Mouse (Mus musculus) megakaryocyte, adult 5-6 weeks (primary cell): Measurements from ENCODE around the gene Cyb5d1. TPM values are rescaled to one million over a fixed set of nuclear protein-coding genes. Genes with fewer than 3 reads are reported as not detected.
A peak's percentile ranks its signal among the peaks of the same experiment; 100 is the strongest.

Experiments
- ATAC-seq: 2 replicates; pipeline ENCODE4 v1.8.0; 2016; ENCODE audit warnings: mild to moderate bottlenecking, inconsistent platforms; ENCODE audit not compliant: poor library complexity, severe bottlenecking
- total RNA-seq, 2 experiments: library from RNA; stranded (forward) in 1 of 2; stranded (reverse) in 1 of 2; fragments of 153-499, 151-499 nt in 1 of 2; fragments of 221-1000, 200-1000 nt in 1 of 2; gene quantifications; 2 replicates each; pipeline versions ENCODE4 v1.2.3 to v1.2.4; 2015 to 2017

The Cyb5d1 gene
- total RNA-seq, 2 experiments from 2014 or later, result 15.3 to 28.1 TPM

DNA sequence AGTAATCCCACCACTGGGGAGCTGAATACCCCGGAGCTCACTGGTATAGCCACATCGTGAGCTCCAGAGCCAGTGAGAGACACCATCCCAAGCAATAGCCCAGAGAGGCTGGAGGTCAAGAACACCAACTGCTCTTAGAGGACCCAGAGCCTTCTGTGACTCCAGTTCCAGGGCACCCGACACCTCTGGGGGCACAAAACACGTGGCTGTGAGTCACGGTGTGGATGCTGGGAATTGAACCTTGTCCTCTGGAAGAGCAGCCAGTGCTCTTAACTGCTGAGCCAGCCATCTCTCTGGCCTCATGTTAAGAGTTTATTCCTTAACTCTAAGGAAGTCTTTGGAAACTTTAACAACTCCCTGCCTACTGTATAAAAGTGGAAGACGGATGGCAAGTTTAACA lies 10.5 kb downstream of the Cyb5d1 start:
- no peak for ATAC-seq

DNA sequence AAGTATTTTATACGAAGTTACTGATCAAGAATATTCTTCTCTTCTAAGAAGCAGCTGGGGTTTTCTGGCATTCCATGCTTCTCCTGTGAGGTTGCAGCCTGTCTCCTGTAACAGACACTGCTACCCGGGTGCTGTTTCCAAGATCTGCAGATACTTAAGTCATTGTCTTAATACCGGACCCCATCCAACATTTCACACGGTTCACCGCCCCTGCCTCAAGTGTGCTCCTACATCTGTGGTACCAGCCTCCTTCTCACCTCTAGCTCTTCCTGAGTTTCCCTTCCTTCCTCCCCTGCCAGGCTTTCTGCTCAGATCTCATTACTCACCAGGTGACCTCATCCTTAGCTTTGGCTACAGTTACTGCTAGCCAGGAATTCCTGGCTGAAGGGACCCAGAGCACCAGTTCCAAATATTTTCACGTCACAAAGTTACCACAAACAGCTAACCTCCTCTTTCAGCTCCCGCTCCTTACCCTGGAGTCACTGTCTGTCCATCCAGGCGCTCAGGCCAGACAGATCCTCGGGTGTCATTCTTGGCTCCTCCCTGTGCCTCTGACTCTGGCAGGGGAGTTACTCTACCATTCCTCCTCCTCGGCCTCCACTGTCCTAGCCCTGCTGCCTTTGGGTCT lies 12.8 kb downstream of the Cyb5d1 start:
- no peak for ATAC-seq

DNA sequence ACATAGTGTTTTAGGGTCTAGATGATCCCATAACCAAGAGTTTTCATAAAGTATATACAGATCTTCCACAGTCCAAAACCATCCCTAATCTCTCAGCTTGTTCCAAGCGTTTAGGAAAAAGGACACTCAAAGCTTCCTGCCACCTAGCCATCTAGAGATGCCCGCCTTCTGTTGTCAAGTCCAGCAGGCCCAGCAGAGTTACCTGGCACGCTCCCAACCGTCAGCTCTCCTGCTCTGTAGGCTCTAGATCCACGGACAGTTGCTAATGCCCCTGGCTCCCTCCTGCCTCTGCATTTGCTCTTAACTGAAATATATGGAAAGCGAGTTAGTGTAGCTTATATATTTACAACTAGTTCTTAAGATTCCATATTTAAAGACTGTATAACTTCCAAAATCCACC lies 14.1 kb downstream of the Cyb5d1 start:
- no peak for ATAC-seq

DNA sequence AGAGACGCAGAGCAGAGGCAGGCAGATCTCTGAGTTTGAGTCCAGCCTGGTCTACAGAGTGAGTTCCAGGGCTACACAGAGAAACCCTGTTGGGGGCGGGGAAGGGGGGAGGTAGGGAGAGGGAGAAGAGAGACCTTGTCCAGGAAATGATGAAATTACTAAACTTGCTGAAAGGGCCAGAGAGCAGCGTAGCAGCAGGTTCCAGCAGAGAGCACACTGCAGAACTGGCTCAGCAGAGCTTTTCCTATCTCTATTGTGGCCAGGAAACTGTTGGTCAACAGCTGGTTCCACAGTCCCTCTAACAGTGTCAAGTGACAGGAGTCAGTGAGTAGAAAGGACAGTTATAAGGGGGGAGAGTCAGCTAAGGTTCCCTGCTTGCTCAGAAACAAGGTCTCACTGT lies 15.8 kb downstream of the Cyb5d1 start:
- ATAC-seq, result no peak; the same call in 1 of the 2 replicates

DNA sequence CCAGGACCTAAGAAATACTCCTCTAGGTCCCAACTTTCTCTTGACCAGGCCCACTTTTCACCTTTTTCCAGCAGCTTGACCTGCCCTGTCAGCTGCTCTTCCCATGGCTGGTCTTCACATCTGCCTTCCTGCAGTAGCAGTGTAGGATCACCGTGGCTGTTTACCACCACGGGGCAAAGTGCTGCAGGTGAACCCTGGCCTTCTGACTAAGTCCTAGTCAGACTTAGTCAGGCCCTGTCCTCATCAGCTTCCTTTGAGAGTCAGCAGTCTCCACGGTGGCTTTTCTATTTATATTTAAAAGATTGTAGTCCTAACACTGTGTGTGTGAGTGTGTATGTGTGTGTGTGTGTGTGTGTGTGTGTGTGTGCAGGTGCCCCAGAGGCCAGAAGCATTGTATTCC lies 17.7 kb downstream of the Cyb5d1 start:
- no peak for ATAC-seq

DNA sequence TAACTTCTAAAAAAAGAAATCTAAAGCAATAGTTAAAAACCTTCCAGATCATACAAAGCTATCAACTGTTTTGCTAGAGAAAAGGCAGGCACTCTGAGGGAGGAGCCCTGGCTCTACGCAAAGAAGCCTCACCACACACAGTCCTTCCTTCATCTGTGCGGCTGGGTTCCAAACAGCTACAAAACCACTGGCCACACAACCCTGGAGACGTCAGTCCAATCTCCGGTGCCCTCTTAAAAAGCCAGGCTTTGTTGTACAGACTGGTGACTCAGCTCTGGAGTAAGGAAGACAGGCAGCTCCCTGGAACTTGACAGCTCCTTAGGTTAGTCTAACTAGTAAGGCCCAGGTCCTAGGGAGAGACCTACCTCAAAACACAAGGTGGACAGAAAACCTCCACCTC lies 19.8 kb downstream of the Cyb5d1 start:
- ATAC-seq, result no peak

DNA sequence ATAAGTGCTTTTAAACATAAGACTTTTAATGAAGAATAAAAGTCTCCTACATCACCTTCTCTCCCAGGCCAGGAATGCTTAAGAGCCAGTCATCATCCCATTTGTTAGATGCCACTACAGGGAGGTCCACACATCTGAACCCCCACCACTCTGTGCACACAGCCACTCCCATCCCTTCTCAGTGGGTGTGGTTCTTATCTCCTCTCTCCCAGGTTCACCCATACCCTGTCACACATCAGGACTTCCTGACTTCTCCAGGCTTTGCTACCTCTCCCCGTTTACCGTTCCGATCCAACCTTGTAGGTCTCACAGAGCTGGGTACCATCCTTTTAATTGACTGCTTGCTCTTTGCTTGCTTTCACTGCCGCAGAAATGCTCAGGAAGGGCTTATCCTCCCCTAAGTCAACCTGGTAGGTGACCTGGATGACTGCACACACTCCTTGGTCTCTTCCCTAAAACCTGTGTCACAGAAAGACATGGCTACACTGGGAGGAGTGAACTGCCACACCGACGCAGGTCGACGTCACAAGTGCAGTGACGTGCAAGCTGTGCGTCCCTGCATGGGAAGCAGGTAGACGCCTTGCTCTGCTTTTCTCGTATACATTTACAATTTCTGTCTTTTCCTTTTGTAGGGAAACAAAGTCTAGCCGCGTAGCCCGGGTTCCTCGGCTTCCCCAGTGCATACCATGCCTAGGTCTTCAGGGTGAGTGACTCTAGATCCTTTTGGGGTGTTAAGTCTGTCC lies 22.0 kb downstream of the Cyb5d1 start:
- no peak for ATAC-seq

DNA sequence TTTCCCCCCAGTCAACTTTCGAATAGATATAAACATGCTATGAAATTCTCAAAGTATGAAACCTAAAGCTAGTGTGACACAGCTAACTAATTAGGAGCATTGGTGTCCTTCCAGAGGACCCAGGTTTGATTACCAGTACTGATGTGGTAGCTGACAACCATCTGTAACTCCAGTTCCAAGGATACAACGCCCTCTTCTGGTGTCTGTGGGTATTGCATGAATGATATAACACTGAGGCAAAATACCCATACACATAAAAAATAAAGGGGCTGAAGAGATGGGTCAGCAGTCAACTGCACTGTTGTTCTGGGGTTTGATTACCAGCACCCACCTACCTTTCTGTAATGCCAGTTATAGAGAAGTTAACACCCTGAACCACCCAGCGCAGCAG lies 22.7 kb downstream of the Cyb5d1 start:
- ATAC-seq, result no peak

DNA sequence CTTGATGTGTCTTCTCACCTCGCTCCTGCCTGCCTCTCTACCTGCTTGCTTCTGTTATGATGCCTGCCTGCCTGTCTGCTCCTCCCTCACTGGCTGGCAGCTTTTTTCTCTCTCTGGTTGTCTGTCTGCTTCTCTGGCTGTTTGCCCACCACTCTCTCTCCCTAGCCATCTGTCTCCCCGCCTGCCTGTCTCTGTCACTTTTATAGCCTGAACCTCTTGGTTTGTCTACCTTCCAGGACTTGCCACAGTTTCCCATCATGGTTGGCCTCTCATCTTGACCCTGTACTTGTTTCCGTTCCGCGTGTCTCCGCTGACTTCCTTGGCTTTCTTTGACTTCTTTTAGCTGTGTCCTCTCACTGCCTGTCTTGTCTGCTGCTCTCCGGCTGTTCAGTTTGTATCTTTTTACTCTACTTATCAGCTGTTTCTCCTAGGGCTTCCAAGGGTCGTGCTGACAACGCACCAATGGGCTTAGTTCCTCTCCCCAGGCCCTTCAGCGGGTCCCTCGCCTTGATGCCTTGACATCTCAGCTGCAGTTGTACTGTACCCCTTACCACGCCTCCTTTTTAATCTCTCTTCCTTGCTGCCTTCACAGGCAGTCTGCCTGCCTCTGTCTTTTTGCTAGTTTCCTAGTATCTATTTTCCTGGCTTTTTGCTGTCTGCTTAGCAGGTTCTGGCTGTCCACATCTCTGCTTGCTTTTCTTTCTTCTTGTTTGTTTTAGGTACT lies 23.2 kb downstream of the Cyb5d1 start:
- no peak for ATAC-seq

DNA sequence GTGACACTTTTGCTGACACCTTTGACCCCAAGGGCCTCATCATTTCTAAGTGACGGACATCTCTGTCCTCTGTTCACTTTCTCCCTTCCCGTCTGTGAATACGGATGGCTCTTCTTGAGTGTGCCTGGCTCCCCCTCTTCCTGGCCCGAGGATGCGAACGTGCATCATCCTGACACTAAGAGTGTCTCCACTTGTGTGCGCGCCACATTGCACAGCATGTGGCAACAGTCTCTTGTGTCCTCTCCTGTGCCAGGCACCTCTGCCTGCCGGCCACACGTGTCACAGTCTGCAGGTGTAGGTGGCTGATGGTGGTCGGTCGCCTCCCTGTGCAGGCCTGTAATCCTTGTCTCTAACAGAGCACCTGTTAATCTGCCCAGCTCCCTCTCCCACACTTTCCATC lies 23.8 kb downstream of the Cyb5d1 start:
- ATAC-seq, result no peak

DNA sequence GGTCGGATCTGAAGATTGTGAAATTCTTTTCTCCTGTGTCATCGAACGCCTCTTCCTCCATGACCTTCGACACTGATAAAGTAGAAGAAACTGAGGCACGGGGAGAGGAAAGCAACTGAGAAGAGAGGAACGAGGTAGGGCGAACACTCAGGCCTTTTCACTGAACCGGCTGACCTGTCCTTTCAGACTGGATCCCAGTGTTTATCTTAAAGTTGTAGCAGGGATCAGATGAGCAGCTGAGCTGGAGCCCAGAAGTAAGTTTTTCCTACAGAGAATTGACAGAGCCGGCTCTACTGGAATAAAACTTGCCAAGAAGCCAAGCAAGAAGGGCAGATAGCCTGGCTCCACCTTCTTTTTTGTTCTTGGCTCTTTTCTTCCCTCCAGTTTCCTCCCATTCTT lies 24.6 kb downstream of the Cyb5d1 start:
- ATAC-seq, result no peak

DNA sequence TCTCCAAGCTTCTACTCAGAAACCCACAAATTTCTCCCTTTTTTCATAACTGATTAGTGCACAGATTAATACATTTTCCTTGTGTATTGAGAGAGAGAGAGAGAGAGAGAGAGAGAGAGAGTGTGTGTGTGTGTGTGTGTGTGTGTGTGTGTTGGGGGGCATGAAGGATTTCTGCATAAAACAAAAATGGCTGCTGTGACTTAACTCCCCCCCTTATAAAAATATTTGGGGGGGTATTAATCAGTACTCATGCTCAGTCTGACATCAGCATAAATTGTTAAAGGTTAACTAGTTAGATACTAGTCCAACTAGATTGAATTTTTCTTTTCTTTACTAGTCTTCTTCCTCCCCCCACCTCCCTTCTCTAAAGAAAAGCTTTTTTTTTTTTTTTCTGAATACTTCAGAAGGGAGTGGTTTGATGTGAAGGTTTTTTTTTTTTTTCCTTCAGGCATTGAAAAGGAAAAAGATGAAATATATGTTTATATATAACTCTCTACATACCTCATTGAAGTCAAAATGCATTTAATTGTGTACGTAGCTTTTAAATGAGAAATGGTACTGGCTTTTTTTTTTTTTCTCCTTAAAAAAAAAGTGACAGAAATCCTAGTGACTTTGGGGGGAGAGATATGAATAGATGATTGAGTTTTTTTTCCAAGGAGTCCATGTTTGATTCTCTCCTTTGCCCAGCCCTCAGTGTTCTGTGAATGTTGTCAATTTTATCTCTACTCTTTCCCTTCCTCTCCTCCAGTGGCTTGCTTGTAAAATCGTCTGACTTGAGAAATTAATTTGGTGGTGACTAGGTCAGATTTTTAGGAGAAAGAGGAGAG lies 25.2 kb downstream of the Cyb5d1 start:
- ATAC-seq, result no peak

DNA sequence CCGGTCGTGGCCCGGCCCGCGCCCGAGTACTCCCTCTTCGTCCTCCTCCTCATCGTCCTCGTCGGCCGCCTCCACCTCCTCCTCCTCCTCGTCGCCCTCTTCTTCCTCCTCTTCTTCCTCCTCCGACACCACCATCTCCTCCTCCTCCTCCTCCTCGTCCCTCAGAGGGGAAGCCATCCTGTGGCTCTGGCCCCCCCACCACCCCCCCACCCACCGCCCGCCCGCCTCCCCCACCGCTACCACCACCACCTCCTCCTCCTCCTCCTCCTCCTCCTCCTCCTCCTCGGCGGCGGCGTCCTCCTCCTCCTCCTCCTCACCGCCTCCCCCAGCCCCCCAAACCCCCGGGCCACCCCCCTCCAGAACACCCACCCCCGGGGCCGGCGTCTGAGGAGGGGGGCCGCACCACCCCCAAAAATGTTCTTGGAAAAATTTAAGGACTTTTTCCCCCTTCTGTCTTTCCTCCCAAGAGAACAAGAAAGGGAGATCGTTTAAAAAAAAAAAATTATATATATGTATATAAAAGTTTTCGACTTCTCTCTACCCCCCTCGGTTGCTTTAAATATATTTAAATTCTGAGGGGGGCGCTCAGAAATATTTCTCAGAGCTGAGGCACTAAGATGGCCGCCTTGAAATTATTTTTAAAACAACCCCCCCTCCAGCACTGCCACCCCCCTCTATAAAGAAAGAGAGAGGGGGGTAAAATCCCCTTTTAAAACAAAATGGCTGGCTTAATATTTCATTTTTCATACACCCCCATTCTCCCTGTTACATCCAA lies 26.0 kb downstream of the Cyb5d1 start, which contains the start of gene Chd3:
Chd3 (minus strand) TSS at position 192 of the 775 bp plus-strand sequence.
- no peak for ATAC-seq

DNA sequence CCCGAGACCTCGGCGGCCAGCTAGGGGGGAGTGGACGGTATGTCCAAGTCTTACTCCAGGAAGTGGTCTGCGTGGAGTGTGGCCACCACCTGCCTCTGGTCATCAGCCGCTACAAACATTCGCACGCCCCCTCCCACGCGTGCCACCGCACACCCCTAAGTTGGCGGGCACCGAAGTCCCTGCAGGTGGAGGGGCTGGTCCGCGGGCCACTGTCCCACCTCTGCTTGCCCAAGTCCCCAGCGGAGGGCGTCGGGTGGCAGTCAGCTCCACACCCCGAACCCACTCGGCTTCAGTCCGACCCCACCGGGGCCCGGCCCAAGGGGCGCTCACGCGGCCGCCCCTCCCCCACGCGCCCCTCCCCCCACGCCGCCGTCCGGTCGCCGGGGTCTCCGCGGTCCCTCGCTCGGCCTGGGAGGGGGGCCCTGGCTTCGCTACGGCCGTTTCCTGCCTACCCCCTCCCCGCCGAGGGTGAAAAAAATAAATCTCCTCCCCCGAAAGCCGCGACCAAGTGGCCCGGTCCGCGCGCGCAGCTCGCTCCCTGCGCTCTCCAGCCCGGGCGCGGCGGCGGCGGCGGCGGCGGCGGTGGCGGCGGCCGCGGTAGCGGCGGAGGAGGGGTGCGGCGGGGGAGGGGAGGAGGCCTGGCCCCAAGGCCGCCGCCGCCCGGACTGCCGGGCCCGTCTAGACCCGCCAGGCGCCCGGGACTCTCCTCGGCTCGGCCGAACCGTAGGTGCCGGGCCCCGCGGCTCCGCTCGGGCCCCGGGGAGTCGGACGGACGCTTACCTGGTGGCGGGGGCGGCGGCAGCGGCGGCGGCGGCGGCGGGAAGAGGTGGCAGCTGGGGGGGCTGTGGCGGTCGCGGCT lies 26.8 kb downstream of the Cyb5d1 start:
- ATAC-seq, result no peak

DNA sequence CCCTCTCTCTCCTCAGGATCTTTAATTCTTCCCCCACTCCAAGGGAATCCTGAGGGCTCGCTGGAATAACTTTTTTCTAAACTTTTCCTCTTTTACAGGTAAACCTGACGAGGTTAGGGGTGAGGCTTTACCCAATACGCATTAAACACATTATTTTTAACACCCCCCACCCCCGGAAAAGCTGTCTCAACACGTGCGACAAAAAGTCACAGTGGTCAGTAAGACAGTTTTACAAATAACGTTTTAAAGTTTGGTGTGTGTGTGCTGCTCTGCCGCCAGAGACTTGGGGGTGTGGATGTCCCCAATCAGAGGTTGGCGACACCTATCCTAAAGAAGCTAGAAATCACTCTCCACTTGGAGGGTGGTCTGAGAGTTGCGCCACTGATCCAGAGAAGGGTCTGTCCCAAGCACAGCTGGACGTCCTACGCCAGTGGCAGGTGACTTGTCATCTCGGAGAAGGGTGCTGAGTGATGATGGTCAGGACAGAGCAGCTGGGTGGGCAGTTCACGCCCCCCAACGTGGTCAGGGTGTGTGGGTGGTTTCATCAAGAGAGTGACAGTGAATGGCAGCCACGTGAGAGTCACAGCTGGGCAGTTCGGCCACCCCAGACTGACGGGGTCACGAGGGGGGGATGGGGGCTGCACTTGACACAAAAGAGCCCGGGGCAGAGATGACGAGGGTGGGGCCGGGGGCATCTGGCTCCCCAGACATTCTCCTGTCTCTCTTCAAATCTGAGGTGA lies 27.6 kb downstream of the Cyb5d1 start:
- no peak for ATAC-seq

DNA sequence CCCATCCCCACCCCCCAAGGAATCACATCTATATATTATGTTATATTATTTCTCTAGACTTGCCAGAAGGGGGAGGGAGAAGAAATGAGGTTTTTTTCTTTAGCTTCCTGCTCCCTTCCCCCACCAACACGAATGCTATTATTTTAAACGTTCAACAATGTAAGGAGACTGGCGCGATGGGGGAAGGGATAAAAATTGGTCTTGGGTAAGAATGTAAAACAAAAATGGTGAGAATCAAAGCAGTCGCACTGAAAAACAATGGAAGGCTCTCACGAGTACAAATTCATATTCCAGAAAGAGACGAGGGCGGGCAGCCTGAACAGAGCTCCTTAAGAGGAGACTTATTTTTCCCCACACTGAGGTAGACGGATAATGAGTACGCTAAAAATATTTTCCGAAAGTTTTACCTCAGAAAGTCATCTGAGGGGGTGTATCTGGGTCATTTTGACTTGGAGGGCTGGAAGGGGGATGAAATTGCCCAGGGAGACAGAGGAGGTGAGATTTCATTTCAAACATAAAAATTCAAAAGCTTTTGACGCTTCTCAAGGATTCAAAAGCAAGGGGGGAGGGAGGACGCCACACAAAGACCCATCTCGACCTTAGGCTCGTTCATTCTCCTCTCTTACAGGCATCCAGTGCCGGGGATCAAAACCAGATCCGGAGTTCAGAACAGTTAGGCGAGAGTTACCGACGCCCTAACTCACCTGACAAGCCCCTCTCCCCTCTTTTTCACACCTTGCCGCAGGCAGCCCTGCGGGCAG lies 28.4 kb downstream of the Cyb5d1 start:
- no peak for ATAC-seq

DNA sequence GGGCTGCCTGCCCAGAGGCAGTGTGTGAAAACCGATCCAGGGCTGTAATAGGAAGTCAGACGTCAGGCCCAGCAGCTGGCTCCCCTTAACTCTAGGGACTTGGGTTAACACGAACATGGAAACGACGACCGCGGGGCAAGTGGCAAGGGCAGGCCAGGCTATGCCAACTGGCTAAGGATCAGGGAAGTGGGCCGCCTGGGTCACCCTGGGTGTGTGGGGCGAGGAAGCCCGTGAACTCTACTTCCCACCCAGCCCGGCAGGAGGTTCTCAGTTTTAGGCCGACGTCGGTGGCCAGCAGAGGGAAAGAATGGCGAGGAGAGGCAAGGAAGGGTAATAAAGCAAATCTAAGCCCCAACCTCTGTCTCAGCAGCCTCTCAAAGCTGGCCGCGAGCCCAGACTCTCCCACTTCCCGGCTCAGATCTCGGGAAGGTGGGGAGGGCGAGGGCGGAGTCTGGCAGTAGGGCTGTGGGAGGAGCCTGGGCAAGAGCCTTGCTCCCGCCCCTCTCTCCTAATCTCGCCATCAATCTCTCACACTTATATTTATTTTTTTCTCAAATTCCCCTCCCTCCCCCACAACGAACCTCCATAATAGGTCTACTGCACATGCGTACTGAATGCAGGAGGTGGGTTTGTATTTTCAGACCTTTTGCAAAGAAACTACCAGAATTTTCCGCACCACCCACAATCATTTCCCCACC lies 29.1 kb downstream of the Cyb5d1 start:
- ATAC-seq, result peak; percentile 78
